Mouse (Mus musculus) layer of hippocampus, adult 2 months (tissue): ENCODE data around the gene Fer. TPM values are rescaled to one million over a fixed set of nuclear protein-coding genes. Genes with fewer than 3 reads are reported as not detected.
A peak's percentile ranks its signal among the peaks of the same experiment; 100 is the strongest.

ENCODE experiments used
- DNase-seq, 2 experiments: peaks; one replicate each; pipeline ENCODE4 v3.0.0; 2022; ENCODE audit warnings: low spot score in 2 of 2
- H3K27ac ChIP-seq: fragments of 200-600 bp; 2 replicates; pipeline ENCODE4 v1.8.1; 2022
- H3K4me3 ChIP-seq: fragments of 200-600 bp; 2 replicates; pipeline ENCODE4 v1.8.1; 2022; ENCODE audit warnings: mild to moderate bottlenecking
- CTCF ChIP-seq: fragments of 200-600 bp; conservative IDR thresholded peaks from 2 replicates; pipeline ENCODE4 v1.8.1; 2022; ENCODE audit warnings: antibody characterized with exemption, mild to moderate bottlenecking, moderate library complexity
- total RNA-seq, 2 experiments: library from RNA; stranded (reverse); gene quantifications; 2 replicates each; pipeline ENCODE4 v1.2.3; 2021

Fer gene
- total RNA-seq, 2 experiments from 2014 or later, result 32.9 to 34.9 TPM

GRCm38 (mm10) chr17:64172474-64172873 is 309.6 kb downstream of the Fer start:
- no peak for DNase-seq
- H3K27ac ChIP-seq, result no peak overlapping the region
- TF ChIP-seq CTCF, result no peak

GRCm38 (mm10) chr17:64180546-64180945 is 317.7 kb downstream of the Fer start:
- no peak overlapping the region for H3K4me3 ChIP-seq
- DNase-seq, result no peak
- no peak overlapping the region for H3K27ac ChIP-seq
- TF ChIP-seq CTCF, result no peak

More at GRCm38 (mm10) chr17:64172474-64172873, 309.6 kb downstream of the Fer start:
- no peak overlapping the region for H3K4me3 ChIP-seq

GRCm38 (mm10) chr17:64181291-64181690 is 318.4 kb downstream of the Fer start:
- no peak for TF ChIP-seq CTCF
- DNase-seq, result no peak
- Histone ChIP-seq H3K27ac (no peak overlapping the region), H3K4me3 (no peak overlapping the region)

GRCm38 (mm10) chr17:64182599-64182998 is 319.7 kb downstream of the Fer start:
- TF ChIP-seq CTCF, result no peak
- Histone ChIP-seq H3K4me3 (no peak overlapping the region), H3K27ac (no peak overlapping the region)
- no peak for DNase-seq

- TF ChIP-seq CTCF, result no peak
- DNase-seq, result peak; percentile 22 to 61
- Histone ChIP-seq H3K4me3 (no peak overlapping the region), H3K27ac (no peak overlapping the region)
These were observed 320.3 kb downstream of the Fer start for GRCm38 (mm10) chr17:64183196-64183595.

Other genes with a start within 250 kb of the Fer start
- not detected for gene A930002H24Rik, start 729 bp downstream of the Fer start, total RNA-seq